Mouse (Mus musculus) forebrain, embryonic 16.5 days (tissue): ENCODE data around the gene Smad9. TPM values are rescaled to one million over a fixed set of nuclear protein-coding genes. Genes with fewer than 3 reads are reported as not detected.

Source experiments
- ATAC-seq: fragments of 200-750 bp; cut with Nextera tagmentation; 2 replicates; pipeline ENCODE4 v1.8.0; 2017; ENCODE audit warnings: mild to moderate bottlenecking, moderate library complexity
- H3K27ac ChIP-seq: fragments of 300-500 bp; sonication (generic); 2 replicates; pipeline ENCODE4 v1.5.1; 2014; ENCODE audit warnings: low read length, control low read depth
- H3K27me3 ChIP-seq: fragments of 300-500 bp; sonication (generic); replicated peaks from 2 replicates; pipeline ENCODE4 v1.6.1; 2014; ENCODE audit warnings: low read length; ENCODE audit not compliant: control insufficient read depth, insufficient read depth
- H3K36me3 ChIP-seq: fragments of 300-500 bp; sonication (generic); 2 replicates; pipeline ENCODE4 v1.6.1; 2014; ENCODE audit not compliant: control insufficient read depth, insufficient read depth
- H3K4me1 ChIP-seq: fragments of 300-500 bp; sonication (generic); replicated peaks from 2 replicates; pipeline ENCODE4 v1.6.1; 2014; ENCODE audit warnings: low read length; ENCODE audit not compliant: control insufficient read depth, insufficient read depth
- H3K4me2 ChIP-seq: fragments of 300-500 bp; sonication (generic); 2 replicates; pipeline ENCODE4 v1.6.1; 2014; ENCODE audit warnings: mild to moderate bottlenecking, low read length, control low read depth
- H3K4me3 ChIP-seq: fragments of 300-500 bp; sonication (generic); replicated peaks from 2 replicates; pipeline ENCODE4 v1.5.1; 2014; ENCODE audit warnings: mild to moderate bottlenecking, low read length, control low read depth
- H3K9ac ChIP-seq: fragments of 300-500 bp; sonication (generic); replicated peaks from 2 replicates; pipeline ENCODE4 v1.6.1; 2014; ENCODE audit warnings: low read depth, low read length, control low read depth
- H3K9me3 ChIP-seq: fragments of 300-500 bp; sonication (generic); 2 replicates; pipeline ENCODE4 v1.6.1; 2016; ENCODE audit warnings: low read length; ENCODE audit not compliant: control insufficient read depth
- WGBS: fragments of 180-500 bp; shearing (Covaris S2); extraction: QIAGEN DNeasy Blood & Tissue Kit; methylation state at CpG from one replicate; pipeline ENCODE4 v1.1.7; 2014; 5-methylcytosine and 5-hydroxymethylcytosine counted together
- polyA plus RNA-seq: library from polyadenylated mRNA; unstranded; fragments of >200 nt; fragmentation: Nextera tagmentation; extraction: Ambion mirVana; gene quantifications from 2 replicates; pipeline ENCODE4 v1.2.1, GENCODE M21; 2015

Smad9 gene
- polyA plus RNA-seq, 1 experiment from 2014 or later = 0.13 TPM

DNA sequence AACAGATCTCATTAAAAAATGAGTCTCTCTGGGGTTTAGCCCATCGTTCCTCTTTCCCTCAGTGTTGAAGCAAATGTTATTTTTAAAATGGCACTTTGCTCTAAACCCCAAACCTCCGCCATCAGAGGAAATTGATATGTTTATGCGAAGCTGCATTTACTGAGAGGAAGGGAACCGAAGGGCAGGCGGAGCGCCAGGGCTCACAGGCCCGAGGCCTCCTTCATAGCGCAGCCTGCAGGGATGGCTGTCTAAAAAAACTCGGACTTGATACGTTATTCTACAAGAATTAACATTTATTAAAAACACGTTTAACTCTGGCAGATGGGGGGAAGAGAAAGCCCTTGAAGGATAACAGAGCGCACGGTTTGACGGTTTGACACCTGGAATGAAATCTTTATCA, 10.7 kb downstream of the Smad9 start:
- Histone ChIP-seq H3K36me3 (no peaks in the 10 kb centered on the region), H3K4me3 (no peak overlapping the region), H3K9me3 (no peaks in the 10 kb centered on the region), H3K4me1 (no peaks in the 10 kb centered on the region), H3K4me2 (no peak overlapping the region), H3K27me3 (no peaks in the 10 kb centered on the region), H3K9ac (no peak overlapping the region), H3K27ac (no peak overlapping the region)
- ATAC-seq = no peak
- WGBS = 84% methylated on average over 14 of the region's 14 CpGs

DNA sequence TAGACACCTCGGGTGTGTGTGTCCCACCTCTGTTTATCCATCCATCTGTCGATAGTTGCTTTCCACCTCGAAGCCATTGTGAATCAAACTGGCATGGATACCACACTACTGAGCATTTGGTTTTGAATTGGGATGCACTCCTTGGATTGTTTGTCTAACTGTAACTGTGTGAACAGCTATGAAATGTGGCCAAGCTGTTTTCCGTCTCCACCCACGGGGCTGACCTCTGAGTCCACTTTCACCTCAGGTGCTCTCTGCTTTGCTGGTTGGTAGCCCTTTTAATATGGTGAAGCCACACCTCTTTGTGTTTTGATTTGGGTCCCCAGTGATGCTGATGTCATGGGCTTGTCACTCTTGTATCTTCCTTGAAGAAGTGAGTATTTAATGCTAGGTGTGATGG, 11.4 kb downstream of the Smad9 start:
- Histone ChIP-seq H3K4me1 (no peaks in the 10 kb centered on the region), H3K27ac (no peak overlapping the region), H3K9me3 (no peaks in the 10 kb centered on the region), H3K36me3 (no peaks in the 10 kb centered on the region), H3K9ac (no peak overlapping the region), H3K4me3 (no peak overlapping the region), H3K27me3 (no peaks in the 10 kb centered on the region), H3K4me2 (no peak overlapping the region)
- ATAC-seq = no peak
- 92% methylated on average over 5 of the region's 5 CpGs for WGBS

DNA sequence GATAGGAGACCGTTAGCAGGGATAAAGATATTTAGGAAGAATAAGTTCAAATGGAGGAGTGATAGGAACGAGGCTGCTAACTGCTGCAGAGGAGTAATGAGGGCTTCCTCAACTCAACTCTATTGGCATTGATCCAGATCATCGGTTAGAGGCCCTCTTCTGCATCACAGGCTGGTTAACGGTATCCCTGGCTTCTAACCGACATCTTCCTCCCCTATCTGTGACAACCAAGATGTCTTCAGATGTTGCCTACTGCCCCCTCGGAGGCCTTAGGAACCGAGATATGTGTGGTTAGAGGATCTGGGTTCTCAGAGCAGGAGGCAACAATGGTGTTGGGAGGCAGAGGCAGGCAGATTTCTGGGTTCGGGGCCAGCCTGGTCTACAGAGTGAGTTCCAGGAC, 13.2 kb downstream of the Smad9 start:
- H3K27me3 ChIP-seq = no peaks in the 10 kb centered on the region
- H3K4me1 ChIP-seq = no peaks in the 10 kb centered on the region
- no peak overlapping the region for H3K27ac ChIP-seq
- no peak overlapping the region for H3K9ac ChIP-seq
- peaks cover 1% of the 10 kb centered on the region; the same call in 1 of the 2 replicates for H3K9me3 ChIP-seq
- no peak overlapping the region for H3K4me3 ChIP-seq
- H3K4me2 ChIP-seq = no peak overlapping the region
- no peaks in the 10 kb centered on the region for H3K36me3 ChIP-seq
- ATAC-seq = no peak
- WGBS = 91% methylated on average over 8 of the region's 8 CpGs

DNA sequence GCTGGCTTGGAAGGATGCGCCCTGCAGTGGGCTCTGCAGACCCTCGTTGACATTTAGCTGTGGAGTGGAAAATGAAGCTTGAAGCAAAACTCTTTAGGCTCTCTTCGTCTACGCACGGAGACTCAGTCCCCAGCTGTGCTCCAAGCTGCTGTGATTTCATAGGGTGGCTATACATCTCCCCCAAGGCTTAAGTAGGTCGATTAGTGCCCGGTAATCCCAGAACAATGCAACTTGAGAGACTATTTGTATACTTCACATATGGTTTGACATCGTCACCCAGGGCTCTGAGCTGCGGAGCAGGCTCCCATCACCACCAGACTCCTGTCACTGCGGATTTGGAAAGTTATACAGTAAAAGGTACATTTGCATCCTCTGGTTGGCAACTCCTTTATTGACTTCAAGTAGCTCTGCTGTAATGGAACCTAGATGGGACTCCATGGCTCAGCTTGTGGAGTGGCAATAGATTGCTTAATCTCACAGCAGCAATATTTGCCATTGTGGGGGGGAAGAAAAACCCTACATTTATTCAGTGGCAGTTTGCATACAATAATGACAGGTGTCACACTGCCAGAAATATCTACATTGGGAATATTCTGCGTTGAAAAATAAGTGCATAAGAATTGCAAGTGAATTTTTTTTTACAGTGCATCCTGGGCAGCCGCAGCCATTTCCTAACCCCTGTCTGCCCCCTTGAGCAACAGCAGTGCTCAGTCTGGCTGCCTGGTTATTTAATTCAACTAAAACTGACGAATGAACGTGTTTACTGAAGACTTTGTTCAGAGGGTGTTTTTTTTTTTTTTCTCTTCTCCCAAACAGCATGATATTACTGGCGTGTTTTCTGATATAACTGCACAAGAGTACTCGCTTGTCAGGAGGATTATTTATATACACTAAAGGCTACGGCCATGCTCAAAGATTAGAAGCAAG, 14.2 kb downstream of the Smad9 start:
- Histone ChIP-seq H3K27me3 (no peaks in the 10 kb centered on the region), H3K36me3 (no peaks in the 10 kb centered on the region), H3K4me1 (no peaks in the 10 kb centered on the region), H3K9ac (no peak overlapping the region), H3K4me2 (no peak overlapping the region), H3K4me3 (no peak overlapping the region), H3K9me3 (peaks cover 3% of the 10 kb centered on the region; the same call in 1 of the 2 replicates), H3K27ac (no peak overlapping the region)
- 58% methylated on average over 17 of the region's 17 CpGs for WGBS
- ATAC-seq = no peak

DNA sequence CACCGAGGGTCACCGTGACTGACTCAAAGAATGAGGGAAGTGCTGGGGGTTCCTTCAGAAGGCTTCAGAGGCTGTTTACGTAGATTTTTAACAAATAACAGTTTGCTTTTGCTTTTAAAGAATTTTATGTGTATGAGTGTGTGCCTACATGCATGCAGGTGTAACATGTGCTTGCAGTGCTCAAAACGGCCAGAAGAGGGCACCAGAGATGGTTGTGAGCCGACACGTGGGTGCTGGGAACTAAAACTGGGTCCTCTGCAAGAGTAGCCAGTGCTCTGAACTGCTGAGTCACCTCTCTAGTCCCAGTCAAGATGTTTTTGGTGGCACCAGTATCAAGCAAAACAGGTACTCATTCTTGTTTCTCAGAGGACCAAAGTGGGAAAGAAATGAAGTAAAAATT, 18.2 kb downstream of the Smad9 start:
- no peaks in the 10 kb centered on the region for H3K36me3 ChIP-seq
- H3K4me3 ChIP-seq = no peak overlapping the region
- no peaks in the 10 kb centered on the region for H3K4me1 ChIP-seq
- 85% methylated on average over 6 of the region's 6 CpGs for WGBS
- H3K27me3 ChIP-seq = no peaks in the 10 kb centered on the region
- no peak overlapping the region for H3K27ac ChIP-seq
- ATAC-seq = no peak
- peaks cover 3% of the 10 kb centered on the region; the same call in 1 of the 2 replicates for H3K9me3 ChIP-seq
- no peak overlapping the region for H3K9ac ChIP-seq
- no peak overlapping the region for H3K4me2 ChIP-seq

DNA sequence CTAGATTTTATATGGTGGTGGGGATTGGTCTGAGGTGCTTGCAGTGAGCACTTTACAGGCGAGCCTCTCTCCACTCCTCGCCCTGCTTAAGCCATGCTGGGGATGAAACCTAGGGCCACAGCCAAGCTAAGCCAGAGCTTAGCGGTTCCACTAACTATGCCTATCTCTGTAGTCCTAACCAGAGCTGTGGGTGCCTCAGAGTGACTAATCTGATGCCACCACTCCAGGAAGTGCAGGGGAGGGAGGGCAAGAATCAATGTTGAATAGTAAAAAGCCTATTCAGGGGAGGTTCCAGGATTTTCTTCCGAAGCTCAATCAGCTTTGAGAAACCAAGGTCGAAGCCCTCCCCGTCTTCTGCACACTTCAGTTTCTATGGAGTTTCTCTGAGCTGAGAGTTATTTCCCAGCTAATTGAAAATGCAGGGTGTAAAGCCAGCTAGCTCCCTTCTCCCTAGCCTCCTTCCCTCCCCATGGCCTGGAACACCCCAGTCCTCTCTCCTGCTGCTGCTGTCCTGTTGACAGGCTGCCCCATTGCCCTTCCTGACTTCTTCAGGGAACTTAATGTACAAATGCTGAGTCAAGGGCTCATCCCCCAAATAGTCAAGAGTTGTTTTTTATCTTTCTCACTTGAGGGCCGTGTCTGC, 20.7 kb downstream of the Smad9 start:
- no peak overlapping the region for H3K9ac ChIP-seq
- H3K27ac ChIP-seq = no peak overlapping the region
- H3K27me3 ChIP-seq = no peaks in the 10 kb centered on the region
- no peak overlapping the region for H3K4me2 ChIP-seq
- no peaks in the 10 kb centered on the region for H3K36me3 ChIP-seq
- ATAC-seq = no peak
- H3K4me3 ChIP-seq = no peak overlapping the region
- WGBS = 60% methylated on average over 7 of the region's 7 CpGs
- H3K4me1 ChIP-seq = no peaks in the 10 kb centered on the region
- peaks cover 3% of the 10 kb centered on the region; the same call in 1 of the 2 replicates for H3K9me3 ChIP-seq

DNA sequence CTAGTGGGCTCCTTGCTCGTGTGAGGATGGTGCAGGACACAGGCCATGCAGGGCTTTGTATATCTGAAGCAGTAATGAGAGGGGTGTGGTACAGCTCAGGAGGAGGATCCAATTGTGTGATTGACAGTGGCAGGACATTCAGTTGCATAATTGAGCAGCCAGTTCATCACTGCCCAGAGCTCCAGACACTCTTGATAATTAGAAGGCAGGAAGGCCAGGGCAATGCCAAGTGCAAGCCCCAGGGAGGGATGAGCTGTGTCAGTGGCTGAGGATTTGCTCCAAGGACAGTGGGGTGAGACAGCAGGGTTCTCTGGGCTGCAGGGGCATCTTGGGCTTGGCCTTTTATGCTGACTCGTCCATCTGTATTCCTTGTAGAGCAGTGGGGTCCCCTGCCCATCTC, 35.2 kb downstream of the Smad9 start:
- Histone ChIP-seq H3K4me2 (no peak overlapping the region), H3K27me3 (no peaks in the 10 kb centered on the region), H3K9me3 (0 out of 2 replicates have a peak, but pooled peaks cover 2% of the 10 kb centered on the region), H3K27ac (no peak overlapping the region), H3K4me1 (no peaks in the 10 kb centered on the region), H3K36me3 (no peaks in the 10 kb centered on the region), H3K9ac (no peak overlapping the region), H3K4me3 (no peak overlapping the region)
- 51% methylated on average over 2 of the region's 2 CpGs for WGBS
- no peak for ATAC-seq

DNA sequence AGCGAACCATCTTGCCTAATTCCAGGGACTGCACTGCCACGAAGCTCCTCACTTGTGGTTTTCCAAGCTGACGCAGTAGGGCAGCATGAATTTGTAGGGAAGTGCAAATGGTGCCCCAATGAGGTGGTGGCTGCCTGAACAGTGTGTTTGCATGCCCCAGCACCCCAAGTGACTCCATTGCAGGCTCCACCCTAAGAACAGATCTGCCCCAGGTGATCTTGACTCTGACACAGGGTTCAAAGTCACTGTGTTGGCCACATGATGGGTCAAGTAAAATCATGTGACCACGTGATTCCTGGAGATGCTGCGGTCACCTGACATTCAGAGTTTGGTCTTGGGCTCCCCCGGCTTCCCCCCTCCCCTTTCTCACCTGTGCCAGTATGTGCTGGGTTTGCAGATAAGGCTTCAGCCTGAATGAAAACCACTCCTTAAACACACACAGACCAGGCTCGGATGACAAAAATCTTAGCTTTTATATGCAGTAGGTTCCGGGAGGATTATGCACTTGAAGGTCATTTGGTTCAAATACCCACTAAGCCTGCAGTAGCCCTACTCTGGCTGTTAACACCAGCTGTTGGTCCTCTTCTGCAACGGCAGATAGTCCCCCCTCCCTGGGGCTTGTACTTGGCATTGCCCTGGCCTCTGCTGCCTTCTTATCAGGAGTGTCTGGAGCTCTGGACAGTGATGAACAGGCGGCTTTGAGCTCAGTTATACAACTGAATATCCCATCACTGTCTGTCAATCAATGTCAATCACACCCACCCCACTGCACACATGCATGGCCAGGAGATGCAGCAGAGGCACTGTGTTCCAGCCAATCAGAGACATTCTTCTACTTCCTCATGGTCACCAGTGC, 36.7 kb downstream of the Smad9 start:
- no peak overlapping the region for H3K27ac ChIP-seq
- 0 out of 2 replicates have a peak, but pooled peaks cover 2% of the 10 kb centered on the region for H3K9me3 ChIP-seq
- no peaks in the 10 kb centered on the region for H3K36me3 ChIP-seq
- no peaks in the 10 kb centered on the region for H3K27me3 ChIP-seq
- no peak overlapping the region for H3K4me3 ChIP-seq
- ATAC-seq = no peak
- no peaks in the 10 kb centered on the region for H3K4me1 ChIP-seq
- no peak overlapping the region for H3K4me2 ChIP-seq
- no peak overlapping the region for H3K9ac ChIP-seq
- WGBS = 76% methylated on average over 10 of the region's 10 CpGs

DNA sequence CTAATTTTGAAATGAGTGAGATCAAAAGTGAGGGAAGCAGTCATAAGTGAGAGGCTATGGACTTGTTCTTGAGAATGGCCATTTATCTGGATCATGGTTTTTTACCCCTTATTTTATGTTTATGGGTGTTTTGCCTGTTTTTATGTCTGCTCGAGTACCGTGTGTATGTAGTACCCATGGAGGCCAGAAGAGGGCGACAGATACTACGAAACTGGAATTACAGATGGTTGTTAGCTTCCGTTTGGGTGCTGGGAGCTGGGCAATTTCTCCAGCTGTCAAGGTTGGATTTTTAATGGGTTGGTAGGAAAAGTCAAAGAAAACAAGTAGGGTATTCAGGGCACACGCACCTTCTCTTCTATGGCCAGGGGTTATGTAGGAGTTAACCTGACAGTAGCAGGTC, 38.4 kb downstream of the Smad9 start:
- ATAC-seq = no peak
- Histone ChIP-seq H3K27ac (no peak overlapping the region), H3K4me3 (no peak overlapping the region), H3K9ac (no peak overlapping the region), H3K4me1 (no peaks in the 10 kb centered on the region), H3K9me3 (0 out of 2 replicates have a peak, but pooled peaks cover 2% of the 10 kb centered on the region), H3K4me2 (no peak overlapping the region), H3K36me3 (no peaks in the 10 kb centered on the region), H3K27me3 (no peaks in the 10 kb centered on the region)
- 90% methylated on average over 6 of the region's 6 CpGs for WGBS
